Mouse (Mus musculus): ENCODE data around the gene Fpgs. TPM values are rescaled to one million over a fixed set of nuclear protein-coding genes. Genes with fewer than 3 reads are reported as not detected.

The Fpgs gene
- polyA plus RNA-seq, 1 experiment from 2014 or later = 28.9 TPM

GRCm38 (mm10) chr2:32673176-32673917, 30.6 kb downstream of the Fpgs start:
- CTCF ChIA-PET = interaction anchor here (1.6 kb wide), 1 partner anchor 16 kb away, joined by 6 read pairs; no protein-coding TSS in a partner anchor
- no peak for TF ChIP-seq CTCF (IDR thresholded peaks at IDR 0.05)
- DNase-seq (ENCODE audit: low read depth, low spot score) (no peak), ATAC-seq (peak; percentile 8)
- no peaks in the 10 kb centered on the region for H3K27me3 ChIP-seq
- in situ Hi-C loops (cut with MboI; ENCODE audit: low pct_unique_long_range_greater_than_20kb) = no loop called here
- POLR2A ChIA-PET = no interaction called here

GRCm38 (mm10) chr2:32671907-32672595, 31.9 kb downstream of the Fpgs start:
- ATAC-seq (no peak), DNase-seq (ENCODE audit: low read depth, low spot score) (no peak)
- no peak for TF ChIP-seq CTCF (IDR thresholded peaks at IDR 0.05)
- ChIA-PET CTCF (interaction anchor here (1.0 to 1.2 kb wide), 2 partner anchors 17 to 40 kb away, joined by 3 to 4 read pairs; no protein-coding TSS in a partner anchor), POLR2A (interaction anchor here (0.6 kb wide), 1 partner anchor 60 kb away, joined by 3 read pairs; no protein-coding TSS in a partner anchor)
- H3K27me3 ChIP-seq = no peaks in the 10 kb centered on the region
- in situ Hi-C loops (cut with MboI; ENCODE audit: low pct_unique_long_range_greater_than_20kb) = no loop called here

GRCm38 (mm10) chr2:32671147-32671546, 32.8 kb downstream of the Fpgs start:
- in situ Hi-C loops (cut with MboI; ENCODE audit: low pct_unique_long_range_greater_than_20kb) = no loop called here
- no peak for ATAC-seq
- no peak for DNase-seq (ENCODE audit: low read depth, low spot score)
- ChIA-PET POLR2A (interaction anchor here (0.6 kb wide), 1 partner anchor 61 kb away, joined by 3 read pairs; no protein-coding TSS in a partner anchor), CTCF (interaction anchor here (1.0 to 1.3 kb wide), 3 partner anchors 9 to 39 kb away, joined by 3 to 4 read pairs (median 4); no protein-coding TSS in a partner anchor)
- H3K27me3 ChIP-seq = no peaks in the 10 kb centered on the region
- TF ChIP-seq CTCF (IDR thresholded peaks at IDR 0.05) = no peak

- TF ChIP-seq CTCF (IDR thresholded peaks at IDR 0.05) = no peak
- DNase-seq (ENCODE audit: low read depth, low spot score) (no peak), ATAC-seq (no peak)
- in situ Hi-C loops (cut with MboI; ENCODE audit: low pct_unique_long_range_greater_than_20kb) = no loop called here
- CTCF ChIA-PET = interaction anchor here (1.3 kb wide), 1 partner anchor 10 kb away, joined by 4 read pairs; no protein-coding TSS in a partner anchor
- POLR2A ChIA-PET = no interaction called here
- no peaks in the 10 kb centered on the region for H3K27me3 ChIP-seq
Observed at GRCm38 (mm10) chr2:32669876-32670275, 34.1 kb downstream of the Fpgs start.

- ATAC-seq (no peak), DNase-seq (ENCODE audit: low read depth, low spot score) (no peak)
- CTCF ChIA-PET = interaction anchor here (0.8 kb wide), 1 partner anchor 14 kb away, joined by 3 read pairs; no protein-coding TSS in a partner anchor
- no peak for TF ChIP-seq CTCF (IDR thresholded peaks at IDR 0.05)
- in situ Hi-C loops (cut with MboI; ENCODE audit: low pct_unique_long_range_greater_than_20kb) = no loop called here
- H3K27me3 ChIP-seq = no peaks in the 10 kb centered on the region
- POLR2A ChIA-PET = interaction anchor here (1.2 kb wide), 1 partner anchor 12 kb away, joined by 5 read pairs; no protein-coding TSS in a partner anchor
Observed at GRCm38 (mm10) chr2:32668176-32668575, 35.8 kb downstream of the Fpgs start.

GRCm38 (mm10) chr2:32667775-32668174, 36.2 kb downstream of the Fpgs start:
- no peak for TF ChIP-seq CTCF (IDR thresholded peaks at IDR 0.05)
- ChIA-PET POLR2A (interaction anchor here (1.2 kb wide), 1 partner anchor 12 kb away, joined by 5 read pairs; no protein-coding TSS in a partner anchor), CTCF (interaction anchor here (0.8 kb wide), 1 partner anchor 14 kb away, joined by 3 read pairs; no protein-coding TSS in a partner anchor)
- DNase-seq (ENCODE audit: low read depth, low spot score) (no peak), ATAC-seq (no peak)
- H3K27me3 ChIP-seq = no peaks in the 10 kb centered on the region
- in situ Hi-C loops (cut with MboI; ENCODE audit: low pct_unique_long_range_greater_than_20kb) = no loop called here

- no peaks in the 10 kb centered on the region for H3K27me3 ChIP-seq
- in situ Hi-C loops (cut with MboI; ENCODE audit: low pct_unique_long_range_greater_than_20kb) = no loop called here
- POLR2A ChIA-PET = no interaction called here
- ATAC-seq = no peak
- DNase-seq (ENCODE audit: low read depth, low spot score) = no peak
- CTCF ChIA-PET = no interaction called here
- TF ChIP-seq CTCF (IDR thresholded peaks at IDR 0.05) = no peak
Observed at GRCm38 (mm10) chr2:32665853-32666252, 38.1 kb downstream of the Fpgs start.

- DNase-seq (ENCODE audit: low read depth, low spot score) = no peak
- ATAC-seq = no peak
- TF ChIP-seq CTCF (IDR thresholded peaks at IDR 0.05) = no peak
- ChIA-PET CTCF (no interaction called here), POLR2A (no interaction called here)
- no peaks in the 10 kb centered on the region for H3K27me3 ChIP-seq
- in situ Hi-C loops (cut with MboI; ENCODE audit: low pct_unique_long_range_greater_than_20kb) = no loop called here
Observed at GRCm38 (mm10) chr2:32665345-32665744, 38.6 kb downstream of the Fpgs start.

GRCm38 (mm10) chr2:32662291-32662690, 41.7 kb downstream of the Fpgs start:
- in situ Hi-C loops (cut with MboI; ENCODE audit: low pct_unique_long_range_greater_than_20kb) = no loop called here
- no peaks in the 10 kb centered on the region for H3K27me3 ChIP-seq
- DNase-seq (ENCODE audit: low read depth, low spot score) (no peak), ATAC-seq (no peak)
- ChIA-PET POLR2A (no interaction called here), CTCF (no interaction called here)
- no peak for TF ChIP-seq CTCF (IDR thresholded peaks at IDR 0.05)

GRCm38 (mm10) chr2:32661509-32662107, 42.3 kb downstream of the Fpgs start:
- no peak for TF ChIP-seq CTCF (IDR thresholded peaks at IDR 0.05)
- no peak for ATAC-seq
- ChIA-PET CTCF (interaction anchor here (0.9 kb wide), 1 partner anchor 27 kb away, joined by 3 read pairs; no protein-coding TSS in a partner anchor), POLR2A (no interaction called here)
- in situ Hi-C loops (cut with MboI; ENCODE audit: low pct_unique_long_range_greater_than_20kb) = no loop called here
- H3K27me3 ChIP-seq = no peaks in the 10 kb centered on the region
- peak; percentile 25 for DNase-seq (ENCODE audit: low read depth, low spot score)
